Mouse (Mus musculus) heart, postnatal 36 days (tissue): ENCODE results near the gene Plekhm2. TPM values are rescaled to one million over a fixed set of nuclear protein-coding genes. Genes with fewer than 3 reads are reported as not detected.

Experiments used
- DNase-seq, 2 experiments: peaks; one replicate each; pipeline ENCODE4 v3.0.0; 2021 to 2022
- intact Hi-C: fragments of 180-260 bp; cut with DNase I; formaldehyde crosslinking; loops from one replicate; pipeline ENCODE4 v1.15.1; 2025
- total RNA-seq, 2 experiments: library from RNA; stranded (reverse); gene quantifications; 2 replicates each; pipeline ENCODE4 v1.2.3; 2021

Plekhm2 gene
- total RNA-seq, 2 experiments from 2014 or later = 103 to 112 TPM

GRCm38 (mm10) chr4:141614946-141615345 lies 49.8 kb downstream of the Plekhm2 start:
- no peak for DNase-seq
- intact Hi-C loops = loop anchor here (5.0 to 10.0 kb wide), 3 partner anchors 177 to 973 kb away; partner anchors contain the start of genes Casp9 and Dnajc16

GRCm38 (mm10) chr4:141609538-141609937 lies 55.2 kb downstream of the Plekhm2 start:
- DNase-seq = peak; percentile 59 to 67
- intact Hi-C loops = no loop called here

- DNase-seq = peak; percentile 44 to 51
- intact Hi-C loops = no loop called here
These were observed 58.8 kb downstream of the Plekhm2 start, which contains the start of gene Fblim1 for GRCm38 (mm10) chr4:141605861-141606260. Gene Fblim1, minus strand, starts transcription at chr4:141606096.

GRCm38 (mm10) chr4:141605421-141605820 lies 59.3 kb downstream of the Plekhm2 start:
- no peak for DNase-seq
- intact Hi-C loops = no loop called here

- DNase-seq = peak in 1 of 2 experiments; percentile 45
- intact Hi-C loops = no loop called here
These were observed 60.2 kb downstream of the Plekhm2 start for GRCm38 (mm10) chr4:141604493-141604892.

- no peak for DNase-seq
- intact Hi-C loops = no loop called here
These were observed 60.8 kb downstream of the Plekhm2 start for GRCm38 (mm10) chr4:141603921-141604320.

- intact Hi-C loops = no loop called here
- peak in 1 of 2 experiments; percentile 33 for DNase-seq
These were observed 62.0 kb downstream of the Plekhm2 start for GRCm38 (mm10) chr4:141602523-141603223.

GRCm38 (mm10) chr4:141601148-141601862 lies 63.4 kb downstream of the Plekhm2 start:
- intact Hi-C loops = no loop called here
- peak; percentile 45 to 53 for DNase-seq

GRCm38 (mm10) chr4:141600364-141600763 lies 64.3 kb downstream of the Plekhm2 start:
- intact Hi-C loops = no loop called here
- no peak for DNase-seq

GRCm38 (mm10) chr4:141599251-141600141 lies 65.2 kb downstream of the Plekhm2 start:
- peak; percentile 50 to 55 for DNase-seq
- intact Hi-C loops = no loop called here

GRCm38 (mm10) chr4:141598894-141599250 lies 65.8 kb downstream of the Plekhm2 start:
- no peak for DNase-seq
- intact Hi-C loops = no loop called here

GRCm38 (mm10) chr4:141598199-141598893 lies 66.4 kb downstream of the Plekhm2 start:
- intact Hi-C loops = no loop called here
- DNase-seq = peak; percentile 42 to 59

- DNase-seq = no peak
- intact Hi-C loops = no loop called here
These were observed 67.9 kb downstream of the Plekhm2 start for GRCm38 (mm10) chr4:141596700-141597328.

- intact Hi-C loops = no loop called here
- no peak for DNase-seq
These were observed 69.0 kb downstream of the Plekhm2 start for GRCm38 (mm10) chr4:141595605-141596268.

- no peak for DNase-seq
- intact Hi-C loops = no loop called here
These were observed 69.6 kb downstream of the Plekhm2 start for GRCm38 (mm10) chr4:141595138-141595537.

- DNase-seq = peak in 1 of 2 experiments; percentile 41
- intact Hi-C loops = no loop called here
These were observed 73.2 kb downstream of the Plekhm2 start for GRCm38 (mm10) chr4:141591547-141591946.

GRCm38 (mm10) chr4:141583919-141584318 lies 80.8 kb downstream of the Plekhm2 start:
- no peak for DNase-seq
- intact Hi-C loops = no loop called here

- intact Hi-C loops = no loop called here
- DNase-seq = no peak
These were observed 83.6 kb downstream of the Plekhm2 start for GRCm38 (mm10) chr4:141581051-141581450.

- intact Hi-C loops = loop anchor here (5.0 kb wide), 1 partner anchor 97 kb away; no protein-coding TSS in a partner anchor
- DNase-seq = no peak
These were observed 85.9 kb downstream of the Plekhm2 start for GRCm38 (mm10) chr4:141578833-141579232.
